Mouse (Mus musculus) gastrocnemius, postnatal 14 days (tissue): ENCODE measurements around the gene Iqgap1. TPM values are rescaled to one million over a fixed set of nuclear protein-coding genes. Genes with fewer than 3 reads are reported as not detected.

ENCODE experiments used
- DNase-seq: peaks from one replicate; pipeline ENCODE4 v3.0.0; 2021; ENCODE audit warnings: mixed read lengths
- intact Hi-C: fragments of 180-260 bp; cut with DNase I; formaldehyde crosslinking; loops from one replicate; pipeline ENCODE4 v1.15.1; 2025; ENCODE audit warnings: low total_unique reads
- total RNA-seq, 2 experiments: library from RNA; stranded (reverse); gene quantifications; 2 replicates each; pipeline ENCODE4 v1.2.3; 2021

The Iqgap1 gene
- total RNA-seq, 2 experiments from 2014 or later, result 28.9 to 36.1 TPM

DNA sequence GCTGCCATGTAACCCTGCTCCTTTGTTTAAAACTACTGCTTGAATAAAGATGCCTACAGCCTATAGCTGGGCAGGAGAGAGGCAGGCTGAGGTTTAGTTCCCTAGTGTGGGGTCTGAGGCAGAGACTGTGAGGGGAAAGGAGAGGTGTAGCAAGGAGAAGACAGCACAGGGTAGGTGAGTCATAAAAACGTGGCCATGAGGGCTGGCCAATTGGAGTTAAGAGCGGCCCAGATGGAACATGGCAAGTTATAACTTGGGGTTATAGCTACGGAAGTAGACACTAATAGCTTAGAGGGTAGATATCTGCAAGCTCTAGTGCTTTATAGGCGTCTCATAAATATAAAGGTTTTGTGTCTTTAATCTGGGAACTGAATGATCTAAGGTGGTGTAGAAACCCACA lies 2.5 kb downstream of the Iqgap1 start:
- intact Hi-C loops, result no loop called here
- no peak for DNase-seq

DNA sequence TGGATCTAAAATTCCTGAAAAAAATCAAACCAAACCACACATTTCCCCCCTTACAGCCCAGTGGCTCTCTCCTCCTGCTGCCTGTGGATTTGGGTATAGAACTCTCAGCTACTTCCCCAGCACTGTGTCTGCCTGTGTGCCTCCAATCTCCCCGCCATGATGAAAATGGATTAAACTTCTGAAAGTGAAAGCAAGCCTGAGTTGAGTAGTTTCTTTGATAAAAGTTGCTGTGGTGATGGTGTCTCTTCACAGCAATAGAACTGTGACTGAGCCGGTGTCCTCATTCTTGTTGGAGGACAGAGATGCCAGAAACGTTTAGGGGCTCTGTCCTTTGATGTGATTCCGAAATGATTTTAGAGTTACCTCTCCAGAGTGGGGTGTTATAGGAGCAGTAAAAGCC lies 4.9 kb downstream of the Iqgap1 start:
- no peak for DNase-seq

DNA sequence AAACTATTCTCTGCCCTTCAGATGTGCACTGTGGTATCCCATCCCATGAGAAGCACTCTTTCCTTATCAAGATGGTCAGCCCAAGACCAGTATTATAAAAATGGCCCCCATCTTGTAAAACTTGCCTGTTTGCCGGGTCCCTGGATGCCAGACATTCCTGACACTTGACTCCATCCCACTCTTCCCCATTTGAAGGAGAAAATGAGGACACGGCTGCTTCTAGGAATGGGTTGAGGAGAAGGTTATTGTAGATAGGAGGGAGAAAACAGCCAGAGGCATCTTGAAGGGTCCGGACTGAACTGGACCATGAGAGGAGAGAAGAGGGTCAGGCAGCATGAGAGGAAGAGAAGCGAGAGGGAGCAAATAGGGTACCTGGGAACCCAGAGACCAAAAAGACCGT lies 9.1 kb downstream of the Iqgap1 start:
- no peak for DNase-seq
- intact Hi-C loops, result no loop called here

More for the DNA sequence above, 4.9 kb downstream of the Iqgap1 start:
- intact Hi-C loops, result no loop called here

GRCm38 (mm10) chr7:80813397-80813796 lies 12.4 kb downstream of the Iqgap1 start:
- intact Hi-C loops, result no loop called here

DNA sequence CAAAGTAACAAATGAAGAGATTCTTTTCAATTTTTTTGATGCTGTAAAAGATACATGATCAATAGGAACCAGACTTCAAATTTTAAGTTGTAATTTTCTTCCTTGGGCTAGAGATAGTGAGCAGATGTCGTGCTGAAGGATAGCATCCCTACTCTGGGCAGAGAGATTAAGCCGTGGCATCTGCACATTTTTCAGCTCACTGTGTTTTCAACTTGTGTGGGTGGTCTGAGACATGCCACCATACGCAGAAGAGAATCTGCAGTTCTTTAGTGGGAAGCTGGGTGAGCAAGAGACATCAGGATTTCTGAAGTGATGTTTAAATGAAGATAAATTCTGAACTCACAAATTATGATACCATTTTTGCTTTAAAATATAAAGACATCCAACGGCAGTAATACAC lies 19.4 kb downstream of the Iqgap1 start:
- no peak for DNase-seq
- intact Hi-C loops, result no loop called here

More at GRCm38 (mm10) chr7:80813397-80813796, 12.4 kb downstream of the Iqgap1 start:
- DNase-seq, result no peak

GRCm38 (mm10) chr7:80803173-80803872 lies 22.5 kb downstream of the Iqgap1 start:
- peak; percentile 98 for DNase-seq
- intact Hi-C loops, result no loop called here

- DNase-seq, result no peak
- intact Hi-C loops, result no loop called here
Measured at GRCm38 (mm10) chr7:80802412-80803160, 23.2 kb downstream of the Iqgap1 start.

DNA sequence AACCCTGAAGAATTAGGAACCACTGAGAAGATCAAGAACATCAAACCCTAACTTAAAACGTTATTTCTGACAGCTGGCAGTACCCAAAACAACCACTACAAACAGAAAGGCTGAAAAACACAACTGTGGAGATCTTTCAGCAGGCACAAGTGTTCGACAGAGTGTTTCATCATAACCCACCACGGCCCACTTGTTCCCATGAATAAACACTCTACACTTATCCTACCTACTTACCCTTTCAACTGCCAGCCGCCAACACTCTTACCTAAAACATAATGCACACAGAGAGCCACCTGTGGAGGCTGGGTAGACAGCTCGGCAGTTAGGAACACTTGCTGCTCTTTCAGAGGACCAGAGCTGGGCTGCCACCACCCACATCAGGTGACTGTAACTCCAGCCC lies 26.5 kb downstream of the Iqgap1 start:
- intact Hi-C loops, result no loop called here
- no peak for DNase-seq

GRCm38 (mm10) chr7:80796805-80797567 lies 28.8 kb downstream of the Iqgap1 start:
- intact Hi-C loops, result no loop called here
- no peak for DNase-seq

DNA sequence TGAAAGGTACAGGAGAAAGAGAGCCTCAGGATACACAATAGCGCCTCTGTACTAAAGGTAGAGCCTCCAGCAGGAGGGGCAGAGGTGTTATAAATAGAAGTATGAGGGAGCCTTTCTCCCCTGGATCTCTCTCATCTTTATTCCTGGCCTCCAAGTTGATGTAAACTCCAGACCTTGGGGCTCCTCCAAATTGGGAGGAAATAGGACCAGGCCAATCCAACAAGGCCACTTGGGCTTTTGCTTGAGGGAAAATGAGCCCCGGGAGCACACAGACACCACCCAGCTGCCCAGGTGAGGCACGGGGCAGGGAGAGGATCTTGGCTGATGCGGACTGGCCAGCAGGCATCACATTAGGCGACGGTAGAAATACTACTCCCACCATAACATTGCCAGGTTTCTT lies 29.5 kb downstream of the Iqgap1 start:
- intact Hi-C loops, result no loop called here
- DNase-seq, result no peak

- no peak for DNase-seq
- intact Hi-C loops, result no loop called here
Measured at GRCm38 (mm10) chr7:80789534-80789933, 36.2 kb downstream of the Iqgap1 start.

DNA sequence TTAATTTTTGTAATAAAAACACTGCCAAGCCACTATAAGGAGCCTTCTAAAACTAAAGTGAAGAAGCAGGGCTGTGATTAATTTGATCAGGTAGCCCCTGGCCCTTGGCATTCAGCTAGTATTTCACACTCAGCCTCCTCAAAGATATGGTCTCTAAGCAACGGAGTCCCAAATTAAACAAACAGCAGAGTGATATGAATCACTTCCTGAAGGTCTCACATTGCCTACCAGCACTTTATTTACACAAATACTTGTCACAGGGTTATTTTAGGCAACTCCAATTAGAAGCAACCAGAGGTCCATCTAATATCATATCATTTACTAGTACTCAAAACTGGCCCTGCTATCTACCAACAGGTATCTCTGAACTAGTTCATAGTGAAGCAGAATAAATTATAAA lies 36.7 kb downstream of the Iqgap1 start:
- no peak for DNase-seq
- intact Hi-C loops, result no loop called here

GRCm38 (mm10) chr7:80788002-80788401 lies 37.8 kb downstream of the Iqgap1 start:
- intact Hi-C loops, result no loop called here
- no peak for DNase-seq

- intact Hi-C loops, result no loop called here
Measured at GRCm38 (mm10) chr7:80786746-80787145, 39.0 kb downstream of the Iqgap1 start.

DNA sequence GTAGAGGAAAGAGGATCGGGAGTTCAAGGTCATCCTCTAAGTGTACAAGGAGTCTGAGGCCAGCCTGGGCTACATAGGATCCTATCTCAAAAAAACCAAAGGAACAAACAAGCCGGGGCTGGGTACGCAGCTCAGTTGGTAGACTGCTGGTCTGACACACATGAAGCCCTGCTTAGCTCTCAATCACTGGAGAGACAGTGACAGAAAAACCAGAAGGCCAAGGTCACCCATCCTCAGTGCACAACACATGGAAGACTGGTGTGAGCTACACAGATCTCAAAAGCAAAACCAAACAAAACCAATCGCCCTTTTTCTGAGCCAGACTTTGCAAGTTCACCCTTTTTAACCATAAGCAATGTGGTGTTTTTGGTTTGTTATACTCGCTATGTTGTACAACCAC lies 41.9 kb downstream of the Iqgap1 start:
- intact Hi-C loops, result no loop called here

More at GRCm38 (mm10) chr7:80786746-80787145, 39.0 kb downstream of the Iqgap1 start:
- DNase-seq, result peak; percentile 60

GRCm38 (mm10) chr7:80782155-80783109 lies 43.3 kb downstream of the Iqgap1 start:
- intact Hi-C loops, result no loop called here
- no peak for DNase-seq

More for the DNA sequence above, 41.9 kb downstream of the Iqgap1 start:
- DNase-seq, result no peak

- peak; percentile 64 for DNase-seq
- intact Hi-C loops, result no loop called here
Measured at GRCm38 (mm10) chr7:80781444-80782120, 44.2 kb downstream of the Iqgap1 start.

DNA sequence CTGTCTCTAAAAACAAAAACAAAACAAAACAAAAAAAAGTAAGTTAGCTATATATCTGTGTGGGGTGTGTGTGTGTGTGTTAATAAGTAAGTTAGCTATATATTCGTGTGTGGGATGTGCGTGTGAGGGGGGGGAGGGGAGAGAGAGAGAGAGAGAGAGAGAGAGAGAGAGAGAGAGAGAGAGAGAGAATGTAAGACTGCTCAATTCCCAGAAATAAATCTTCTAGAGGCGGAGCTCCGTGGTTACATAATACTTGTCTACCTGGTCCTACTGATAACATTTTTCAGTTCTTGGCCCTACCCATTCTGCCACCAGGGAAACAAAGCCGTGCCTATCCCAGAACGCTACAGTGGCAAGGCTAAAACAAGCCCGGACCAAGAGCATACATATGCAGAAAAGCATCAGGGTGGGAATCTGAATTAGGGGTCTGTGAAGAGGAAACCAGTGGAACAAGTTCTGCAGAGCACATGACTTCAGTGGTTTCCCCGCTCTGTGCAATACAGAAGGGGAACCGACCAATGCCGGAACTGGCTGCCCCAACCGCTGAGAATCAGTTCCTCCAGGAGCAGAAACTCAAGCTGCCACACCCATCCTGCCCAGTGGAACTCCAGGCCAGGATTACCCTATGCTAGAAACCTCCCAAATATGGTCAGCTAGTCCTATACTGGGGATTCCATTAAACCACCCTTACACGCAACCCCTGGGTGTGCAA lies 46.7 kb downstream of the Iqgap1 start:
- intact Hi-C loops, result loop anchor here (1.0 kb wide), 1 partner anchor 15 kb away; no protein-coding TSS in a partner anchor
- peak; percentile 30 for DNase-seq
